Mouse (Mus musculus) embryonic fibroblast, embryonic 13.5 days (primary cell): ENCODE results near the gene Dnajc12.

Experiments
- CTCF ChIP-seq: IDR thresholded peaks from 2 replicates; pipeline ENCODE4 v1.5.1; 2011; ENCODE audit warnings: mild to moderate bottlenecking, control low read depth, low read length, moderate library complexity, borderline replicate concordance; ENCODE audit not compliant: insufficient read depth
- POLR2A ChIP-seq: IDR thresholded peaks from 2 replicates; pipeline ENCODE4 v1.6.1; 2011; ENCODE audit warnings: low read depth, mild to moderate bottlenecking, control low read depth, low read length, moderate library complexity

DNA sequence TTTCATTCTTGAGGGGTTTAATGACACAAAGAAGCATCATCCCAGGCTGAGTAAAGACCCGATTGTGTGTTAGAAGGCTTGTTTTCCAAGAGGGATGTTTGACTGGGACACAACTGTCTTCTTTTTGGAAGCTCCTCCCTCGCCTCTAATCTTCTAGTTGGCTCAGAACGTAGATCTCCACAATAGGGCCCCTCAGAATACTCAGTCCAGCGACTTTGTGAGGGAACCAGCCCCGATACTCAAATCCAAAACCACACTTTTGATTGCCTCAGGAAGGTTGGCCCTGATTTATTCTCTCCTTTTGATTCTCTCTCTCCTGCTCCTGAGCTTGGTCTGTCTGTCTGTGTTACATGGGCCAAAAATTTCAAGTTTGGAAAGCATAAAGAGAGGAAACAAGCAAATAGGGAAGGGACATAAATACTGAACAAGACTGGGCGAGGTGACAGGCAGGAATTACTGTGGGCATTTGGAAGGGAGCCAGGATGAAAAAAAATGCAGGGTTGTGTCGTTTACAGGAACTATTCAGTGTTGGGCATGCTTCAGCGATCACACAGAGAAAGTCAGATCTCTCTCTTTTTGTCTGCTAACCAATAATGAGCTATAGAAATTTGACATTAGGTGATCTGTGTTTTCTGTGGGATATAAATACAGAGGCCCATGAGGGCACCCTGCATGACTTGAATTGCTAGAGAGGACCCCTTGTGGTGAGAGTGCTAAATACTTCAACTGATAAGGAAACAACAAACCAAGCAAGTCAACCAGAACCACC, 73.1 kb downstream of the Dnajc12 start:
- TF ChIP-seq CTCF (no peak), POLR2A (no peak)
